Mouse (Mus musculus) granulocyte monocyte progenitor cell, adult 5-6 weeks (primary cell): ENCODE data around the gene Ciita. TPM values are rescaled to one million over a fixed set of nuclear protein-coding genes. Genes with fewer than 3 reads are reported as not detected.

Experiments
- ATAC-seq: replicated peaks from 2 replicates; pipeline ENCODE4 v1.8.0; 2016; ENCODE audit warnings: mild to moderate bottlenecking, moderate TSS enrichment, inconsistent platforms; ENCODE audit not compliant: poor library complexity, severe bottlenecking
- total RNA-seq, 2 experiments: library from RNA; stranded (forward) in 1 of 2; stranded (reverse) in 1 of 2; fragments of 200-712, 200-1000 nt in 1 of 2; fragments of >200 nt in 1 of 2; fragmentation: Nextera tagmentation in 1 of 2; gene quantifications; 2 replicates each; pipeline ENCODE4 v1.2.3; 2014 to 2017

Gene Ciita
- total RNA-seq, 2 experiments from 2014 or later, result 0.52 to 2.3 TPM

GRCm38 (mm10) chr16:10468201-10468600, 11.7 kb upstream of the Ciita start:
- ATAC-seq, result no peak

GRCm38 (mm10) chr16:10471950-10472349, 7.9 kb upstream of the Ciita start:
- ATAC-seq, result no peak

- ATAC-seq, result no peak
These were observed 4.9 kb upstream of the Ciita start for GRCm38 (mm10) chr16:10474956-10475355.

GRCm38 (mm10) chr16:10475919-10476318, 3.9 kb upstream of the Ciita start:
- peak; percentile 61; the same call in 1 of the 2 replicates for ATAC-seq

GRCm38 (mm10) chr16:10482343-10482742, 2.5 kb downstream of the Ciita start:
- ATAC-seq, result no peak; the same call in 1 of the 2 replicates

GRCm38 (mm10) chr16:10486993-10487392, 7.1 kb downstream of the Ciita start:
- ATAC-seq, result no peak

- ATAC-seq, result peak; percentile 77
These were observed 8.1 kb downstream of the Ciita start for GRCm38 (mm10) chr16:10487895-10488493.

GRCm38 (mm10) chr16:10488769-10489481, 9.1 kb downstream of the Ciita start:
- ATAC-seq, result peak; percentile 61

GRCm38 (mm10) chr16:10489483-10489882, 9.6 kb downstream of the Ciita start:
- peak; percentile 23; the same call in 1 of the 2 replicates for ATAC-seq

- ATAC-seq, result no peak
These were observed 10.1 kb downstream of the Ciita start for GRCm38 (mm10) chr16:10489904-10490457.

- ATAC-seq, result no peak
These were observed 10.8 kb downstream of the Ciita start for GRCm38 (mm10) chr16:10490503-10491150.

- ATAC-seq, result no peak
These were observed 11.9 kb downstream of the Ciita start for GRCm38 (mm10) chr16:10491716-10492115.

- ATAC-seq, result no peak
These were observed 12.7 kb downstream of the Ciita start for GRCm38 (mm10) chr16:10492587-10492986.

GRCm38 (mm10) chr16:10495824-10496298, 16.0 kb downstream of the Ciita start:
- peak; percentile 35 for ATAC-seq

- ATAC-seq, result no peak
These were observed 18.3 kb downstream of the Ciita start for GRCm38 (mm10) chr16:10498096-10498602.

- no peak for ATAC-seq
These were observed 19.3 kb downstream of the Ciita start for GRCm38 (mm10) chr16:10499122-10499521.

- peak; percentile 74 for ATAC-seq
These were observed 22.0 kb downstream of the Ciita start for GRCm38 (mm10) chr16:10501865-10502264.

- ATAC-seq, result no peak
These were observed 23.2 kb downstream of the Ciita start for GRCm38 (mm10) chr16:10503058-10503457.

GRCm38 (mm10) chr16:10507445-10507844, 27.6 kb downstream of the Ciita start:
- ATAC-seq, result no peak

GRCm38 (mm10) chr16:10508691-10509090, 28.8 kb downstream of the Ciita start:
- ATAC-seq, result no peak
